Mouse (Mus musculus) midbrain, embryonic 11.5 days (tissue): ENCODE measurements around the gene Hsd17b1. TPM values are rescaled to one million over a fixed set of nuclear protein-coding genes. Genes with fewer than 3 reads are reported as not detected.
"Not testable (repeated sequence)": the region's sequence is repeated elsewhere in the genome, so short reads cannot be mapped to it uniquely, and the experiment has no call there.

ENCODE experiments used
- ATAC-seq: fragments of 200-750 bp; cut with Nextera tagmentation; 2 replicates; pipeline ENCODE4 v1.8.0; 2017; ENCODE audit warnings: moderate TSS enrichment, moderate library complexity; ENCODE audit not compliant: low FRiP score
- DNase-seq: peaks from one replicate; pipeline ENCODE4 v3.0.0; 2015; ENCODE audit warnings: low spot score; ENCODE audit errors: missing footprints
- H3K27ac ChIP-seq: fragments of 300-500 bp; sonication (generic); 2 replicates; pipeline ENCODE4 v1.5.1; 2014; ENCODE audit warnings: low read depth, low read length
- H3K27me3 ChIP-seq: fragments of 300-500 bp; sonication (generic); 2 replicates; pipeline ENCODE4 v1.6.1; 2014; ENCODE audit warnings: mild to moderate bottlenecking, low read length, moderate library complexity, mixed read lengths; ENCODE audit not compliant: control insufficient read depth, insufficient read depth
- H3K36me3 ChIP-seq: fragments of 300-500 bp; sonication (generic); 2 replicates; pipeline ENCODE4 v1.6.1; 2014; ENCODE audit warnings: mild to moderate bottlenecking, low read length, moderate library complexity, mixed read lengths; ENCODE audit not compliant: control insufficient read depth, insufficient read depth
- H3K4me1 ChIP-seq: fragments of 300-500 bp; sonication (generic); 2 replicates; pipeline ENCODE4 v1.6.1; 2014; ENCODE audit warnings: low read length; ENCODE audit not compliant: control insufficient read depth, insufficient read depth
- H3K4me2 ChIP-seq: fragments of 300-500 bp; sonication (generic); 2 replicates; pipeline ENCODE4 v1.6.1; 2014; ENCODE audit warnings: mild to moderate bottlenecking, moderate library complexity
- H3K4me3 ChIP-seq: fragments of 300-500 bp; sonication (generic); 2 replicates; pipeline ENCODE4 v1.5.1; 2014; ENCODE audit warnings: low read depth, low read length
- H3K9ac ChIP-seq: fragments of 300-500 bp; sonication (generic); 2 replicates; pipeline ENCODE4 v1.6.1; 2014; ENCODE audit warnings: low read length
- H3K9me3 ChIP-seq: fragments of 300-500 bp; sonication (generic); 2 replicates; pipeline ENCODE4 v1.6.1; 2016; ENCODE audit warnings: low read length; ENCODE audit not compliant: control insufficient read depth
- WGBS: fragments of 180-500 bp; shearing (Covaris S2); extraction: QIAGEN DNeasy Blood & Tissue Kit; methylation state at CpG from one replicate; pipeline ENCODE4 v1.1.7; 2014; 5-methylcytosine and 5-hydroxymethylcytosine counted together
- polyA plus RNA-seq: library from polyadenylated mRNA; unstranded; fragments of >200 nt; fragmentation: Nextera tagmentation; extraction: Ambion mirVana; gene quantifications from 2 replicates; pipeline ENCODE4 v1.2.1, GENCODE M21; 2014

Gene Hsd17b1
- polyA plus RNA-seq, 1 experiment from 2014 or later, result 0.10 TPM

GRCm38 (mm10) chr11:101111178-101111577 is 33.0 kb downstream of the Hsd17b1 start:
- Histone ChIP-seq H3K9me3 (no peaks in the 10 kb centered on the region), H3K27ac (no peak overlapping the region), H3K4me3 (no peak overlapping the region), H3K27me3 (no peaks in the 10 kb centered on the region), H3K4me2 (no peak overlapping the region), H3K36me3 (no peaks in the 10 kb centered on the region), H3K9ac (no peak overlapping the region), H3K4me1 (no peaks in the 10 kb centered on the region)
- no peak for DNase-seq
- WGBS, result 86% methylated on average over 4 of the region's 4 CpGs
- no peak for ATAC-seq

GRCm38 (mm10) chr11:101112186-101112585 is 34.0 kb downstream of the Hsd17b1 start:
- Histone ChIP-seq H3K4me2 (no peak overlapping the region), H3K27ac (no peak overlapping the region), H3K4me3 (no peak overlapping the region), H3K4me1 (no peaks in the 10 kb centered on the region), H3K9me3 (no peaks in the 10 kb centered on the region), H3K36me3 (no peaks in the 10 kb centered on the region; the same call in 1 of the 2 replicates), H3K27me3 (no peaks in the 10 kb centered on the region), H3K9ac (no peak overlapping the region)
- ATAC-seq (no peak), DNase-seq (no peak)
- WGBS, result 94% methylated on average over 3 of the region's 3 CpGs

GRCm38 (mm10) chr11:101115564-101115963 is 37.4 kb downstream of the Hsd17b1 start:
- H3K27me3 ChIP-seq, result no peaks in the 10 kb centered on the region
- no peaks in the 10 kb centered on the region; the same call in 1 of the 2 replicates for H3K36me3 ChIP-seq
- H3K4me3 ChIP-seq, result no peak overlapping the region
- no peak overlapping the region for H3K4me2 ChIP-seq
- ATAC-seq, result no peak
- no peak for DNase-seq
- WGBS, result 79% methylated on average over 2 of the region's 2 CpGs
- H3K9me3 ChIP-seq, result no peaks in the 10 kb centered on the region
- H3K27ac ChIP-seq, result no peak overlapping the region
- H3K9ac ChIP-seq, result no peak overlapping the region
- H3K4me1 ChIP-seq, result peaks cover 12% of the 10 kb centered on the region

GRCm38 (mm10) chr11:101118105-101118504 is 39.9 kb downstream of the Hsd17b1 start:
- no peak for ATAC-seq
- H3K4me3 ChIP-seq, result peak overlapping the region; percentile 87
- no peaks in the 10 kb centered on the region for H3K9me3 ChIP-seq
- peaks cover 2% of the 10 kb centered on the region for H3K36me3 ChIP-seq
- no peaks in the 10 kb centered on the region for H3K27me3 ChIP-seq
- no peak overlapping the region; the same call in 1 of the 2 replicates for H3K9ac ChIP-seq
- 50% methylated on average over 4 of the region's 4 CpGs for WGBS
- H3K4me2 ChIP-seq, result peak overlapping the region; percentile 65
- no peak overlapping the region for H3K27ac ChIP-seq
- no peak for DNase-seq
- H3K4me1 ChIP-seq, result peaks cover 17% of the 10 kb centered on the region

- Histone ChIP-seq H3K9ac (peak overlapping the region; percentile 92), H3K4me3 (peak overlapping the region; percentile 87), H3K36me3 (peaks cover 2% of the 10 kb centered on the region), H3K9me3 (no peaks in the 10 kb centered on the region), H3K4me1 (peaks cover 17% of the 10 kb centered on the region), H3K27me3 (no peaks in the 10 kb centered on the region), H3K27ac (peak overlapping the region; percentile 58), H3K4me2 (peak overlapping the region; percentile 65)
- no peak for DNase-seq
- ATAC-seq, result peak; percentile 80
- WGBS, result 2% methylated on average over 37 of the region's 39 CpGs
Observed at GRCm38 (mm10) chr11:101119131-101119760, 41.0 kb downstream of the Hsd17b1 start.

- Histone ChIP-seq H3K27me3 (no peaks in the 10 kb centered on the region), H3K4me1 (peaks cover 17% of the 10 kb centered on the region), H3K9ac (peak within 1 kb of the TSS; percentile 92), H3K27ac (peak within 1 kb of the TSS; percentile 84), H3K9me3 (no peaks in the 10 kb centered on the region), H3K36me3 (peaks cover 2% of the 10 kb centered on the region), H3K4me3 (peak within 1 kb of the TSS; percentile 87), H3K4me2 (peak within 1 kb of the TSS; percentile 98)
- ATAC-seq (peak; percentile 94), DNase-seq (peak; percentile 100)
- WGBS, result under 1% methylated on average over 61 of the region's 61 CpGs
Observed at GRCm38 (mm10) chr11:101119761-101120544, 41.7 kb downstream of the Hsd17b1 start, which contains the start of the genes Retreg3 and Tubg1. TSS of gene Retreg3 (minus strand) at chr11:101119893. TSS of gene Tubg1 (plus strand) at chr11:101119938.

- peak overlapping the region; percentile 84 for H3K27ac ChIP-seq
- ATAC-seq (no peak), DNase-seq (no peak)
Observed at GRCm38 (mm10) chr11:101120545-101121188, 42.5 kb downstream of the Hsd17b1 start.

GRCm38 (mm10) chr11:101124494-101124893 is 46.3 kb downstream of the Hsd17b1 start:
- peaks cover 11% of the 10 kb centered on the region for H3K36me3 ChIP-seq
- ATAC-seq, H3K4me1 ChIP-seq, DNase-seq, H3K27ac ChIP-seq, H3K9ac ChIP-seq, H3K4me3 ChIP-seq, H3K27me3 ChIP-seq, H3K9me3 ChIP-seq, H3K4me2 ChIP-seq: not testable (repeated sequence)
- 94% methylated on average over 8 of the region's 8 CpGs for WGBS

More at GRCm38 (mm10) chr11:101120545-101121188, 42.5 kb downstream of the Hsd17b1 start:
- peak overlapping the region; percentile 87 for H3K4me3 ChIP-seq
- H3K4me2 ChIP-seq, result peak overlapping the region; percentile 98
- H3K4me1 ChIP-seq, result peaks cover 17% of the 10 kb centered on the region
- H3K9me3 ChIP-seq, result no peaks in the 10 kb centered on the region
- no peaks in the 10 kb centered on the region for H3K27me3 ChIP-seq
- H3K36me3 ChIP-seq, result peaks cover 2% of the 10 kb centered on the region
- 27% methylated on average over 19 of the region's 19 CpGs for WGBS
- peak overlapping the region; percentile 79 for H3K9ac ChIP-seq
